ENCODE assay signal across 7 mouse cellular contexts in genomic region chrX:151046321-151046720, GRCm38 (mm10). TPM values are rescaled to one million over a fixed set of nuclear protein-coding genes. Genes with fewer than 3 reads are reported as not detected.
A peak's percentile ranks its signal among the peaks of the same experiment; 100 is the strongest.
DNase-seq lines count a peak whose midpoint lies in the region; ATAC-seq and TF ChIP-seq lines count a peak whose summit lies in the region.

No protein-coding gene starts in this region.

- H3K9me3 ChIP-seq in liver, embryonic 11.5 days (ENCODE audit: control insufficient read depth, low read length) = no peaks in the 10 kb centered on the region
- no peaks in the 10 kb centered on the region for H3K9me3 ChIP-seq in liver, postnatal 0 days (ENCODE audit: low read length)
- H3K9me3 ChIP-seq in forebrain, embryonic 12.5 days = no peaks in the 10 kb centered on the region
- no peaks in the 10 kb centered on the region for H3K9me3 ChIP-seq in intestine, postnatal 0 days (ENCODE audit: control insufficient read depth)
- no peaks in the 10 kb centered on the region for H3K9me3 ChIP-seq in neural tube, embryonic 14.5 days (ENCODE audit: control insufficient read depth, low read length)

- peak overlapping the region; percentile 58; the same call in 1 of the 2 replicates for H3K27ac ChIP-seq in liver, embryonic 11.5 days (ENCODE audit: low read depth, low read length)
- no peak overlapping the region for H3K27ac ChIP-seq in liver, postnatal 0 days (ENCODE audit: low read depth)
- H3K27ac ChIP-seq in forebrain, embryonic 12.5 days = peak overlapping the region; percentile 95
- no peak overlapping the region for H3K27ac ChIP-seq in intestine, postnatal 0 days (ENCODE audit: low read depth, low read length)
- H3K27ac ChIP-seq in neural tube, embryonic 14.5 days (ENCODE audit: low read depth, low read length) = no peak overlapping the region; the same call in 1 of the 2 replicates

- H3K27me3 ChIP-seq in liver, embryonic 11.5 days (replicated peaks; ENCODE audit: control insufficient read depth, insufficient read depth, low read length) = peaks cover 28% of the 10 kb centered on the region
- H3K27me3 ChIP-seq in liver, postnatal 0 days (ENCODE audit: insufficient read depth, low read length) = peaks cover 3% of the 10 kb centered on the region; the same call in 1 of the 2 replicates
- H3K27me3 ChIP-seq in forebrain, embryonic 12.5 days = 0 out of 2 replicates have a peak, but pooled peaks cover 4% of the 10 kb centered on the region
- H3K27me3 ChIP-seq in intestine, postnatal 0 days (replicated peaks; ENCODE audit: control insufficient read depth, insufficient read depth, low read length) = no peaks in the 10 kb centered on the region
- no peaks in the 10 kb centered on the region; the same call in 1 of the 2 replicates for H3K27me3 ChIP-seq in neural tube, embryonic 14.5 days (ENCODE audit: control insufficient read depth, insufficient read depth, low read length)

- no peaks in the 10 kb centered on the region for H3K36me3 ChIP-seq in liver, embryonic 11.5 days (ENCODE audit: control insufficient read depth, insufficient read depth, low read length)
- no peaks in the 10 kb centered on the region for H3K36me3 ChIP-seq in liver, postnatal 0 days (replicated peaks; ENCODE audit: insufficient read depth, low read length)
- no peaks in the 10 kb centered on the region for H3K36me3 ChIP-seq in forebrain, embryonic 12.5 days (replicated peaks)
- no peaks in the 10 kb centered on the region for H3K36me3 ChIP-seq in intestine, postnatal 0 days (ENCODE audit: control insufficient read depth, insufficient read depth)
- H3K36me3 ChIP-seq in neural tube, embryonic 14.5 days (ENCODE audit: control insufficient read depth, insufficient read depth, low read length) = no peaks in the 10 kb centered on the region

- no peak for TF ChIP-seq EP300 in liver, postnatal 0 days (IDR thresholded peaks at IDR 0.05; ENCODE audit: low read depth)

- no peaks in the 10 kb centered on the region for H3K4me1 ChIP-seq in liver, embryonic 11.5 days (replicated peaks; ENCODE audit: control insufficient read depth, insufficient read depth, low read length)
- H3K4me1 ChIP-seq in liver, postnatal 0 days (ENCODE audit: insufficient read depth) = no peaks in the 10 kb centered on the region
- H3K4me1 ChIP-seq in forebrain, embryonic 12.5 days = peaks cover 22% of the 10 kb centered on the region
- no peaks in the 10 kb centered on the region for H3K4me1 ChIP-seq in intestine, postnatal 0 days (replicated peaks; ENCODE audit: control insufficient read depth, insufficient read depth, low read length)
- peaks cover 12% of the 10 kb centered on the region for H3K4me1 ChIP-seq in neural tube, embryonic 14.5 days (ENCODE audit: control insufficient read depth, insufficient read depth, low read length)

- peak overlapping the region; percentile 74 for H3K4me2 ChIP-seq in liver, embryonic 11.5 days
- H3K4me2 ChIP-seq in liver, postnatal 0 days (ENCODE audit: low read depth, low read length) = no peak overlapping the region
- H3K4me2 ChIP-seq in forebrain, embryonic 12.5 days = peak overlapping the region; percentile 67
- peak overlapping the region; percentile 77 for H3K4me2 ChIP-seq in intestine, postnatal 0 days (replicated peaks; ENCODE audit: low read depth)
- peak overlapping the region; percentile 61 for H3K4me2 ChIP-seq in neural tube, embryonic 14.5 days (ENCODE audit: low read depth, low read length)

- no peak for TF ChIP-seq CTCF in liver, postnatal 0 days (IDR thresholded peaks at IDR 0.05; ENCODE audit: low read depth)
- TF ChIP-seq CTCF in intestine, postnatal 0 days (IDR thresholded peaks at IDR 0.05; ENCODE audit: low read depth) = no peak

- no peak for DNase-seq in liver, embryonic 11.5 days (ENCODE audit: low spot score)
- no peak for DNase-seq in liver, postnatal 0 days
- no peak for DNase-seq in left cerebral cortex, postnatal 14 days (ENCODE audit: low spot score in 2 of 2)
- DNase-seq in left cerebral cortex, adult 9 months (ENCODE audit: low spot score in 2 of 2) = no peak

- 52% methylated on average over 11 of the region's 11 CpGs for WGBS in liver, embryonic 11.5 days
- WGBS in liver, postnatal 0 days (ENCODE audit: insufficient replicate concordance) = 56% methylated on average over 11 of the region's 11 CpGs
- WGBS in forebrain, embryonic 12.5 days = 48% methylated on average over 11 of the region's 11 CpGs
- WGBS in intestine, postnatal 0 days = 54% methylated on average over 11 of the region's 11 CpGs
- WGBS in neural tube, embryonic 14.5 days = 46% methylated on average over 11 of the region's 11 CpGs

- no peak; the same call in 1 of the 2 replicates for ATAC-seq in liver, embryonic 11.5 days (replicated peaks; ENCODE audit: low FRiP score)
- no peak for ATAC-seq in liver, postnatal 0 days
- no peak; the same call in 1 of the 2 replicates for ATAC-seq in forebrain, embryonic 12.5 days (ENCODE audit: low FRiP score)
- no peak for ATAC-seq in intestine, postnatal 0 days
- no peak for ATAC-seq in neural tube, embryonic 14.5 days (ENCODE audit: low read depth)

- no peak overlapping the region for H3K9ac ChIP-seq in liver, embryonic 11.5 days (ENCODE audit: low read depth, low read length)
- no peak overlapping the region for H3K9ac ChIP-seq in liver, postnatal 0 days (replicated peaks)
- no peak overlapping the region; the same call in 1 of the 2 replicates for H3K9ac ChIP-seq in forebrain, embryonic 12.5 days
- no peak overlapping the region for H3K9ac ChIP-seq in intestine, postnatal 0 days (ENCODE audit: low read depth, low read length)
- H3K9ac ChIP-seq in neural tube, embryonic 14.5 days (replicated peaks; ENCODE audit: low read depth, low read length) = 0 out of 2 replicates have a peak overlapping the region, but pooled peaks have one; percentile 80

- H3K4me3 ChIP-seq in liver, embryonic 11.5 days (ENCODE audit: low read depth, low read length) = peak overlapping the region; percentile 61
- no peak overlapping the region for H3K4me3 ChIP-seq in liver, postnatal 0 days (ENCODE audit: low read depth, low read length)
- H3K4me3 ChIP-seq in forebrain, embryonic 12.5 days (replicated peaks) = peak overlapping the region; percentile 71
- peak overlapping the region; percentile 61 for H3K4me3 ChIP-seq in intestine, postnatal 0 days (ENCODE audit: low read depth, low read length)
- peak overlapping the region; percentile 61 for H3K4me3 ChIP-seq in neural tube, embryonic 14.5 days (ENCODE audit: low read depth, low read length)

- intact Hi-C loops in left cerebral cortex, postnatal 14 days (cut with DNase I) = no loop called here

RNA-seq across cellular contexts. Expression of gene Fgd1, which starts 0.4 kb away (rescaled TPM):
- 4.1 and 4.6 TPM in 2 replicates for polyA plus RNA-seq in liver, embryonic 11.5 days (2014; fragmentation: Nextera tagmentation; extraction: Ambion mirVana)
- polyA plus RNA-seq in liver, postnatal 0 days (2015; fragmentation: Nextera tagmentation; extraction: Ambion mirVana) = 0.86 and 1.1 TPM in 2 replicates
- polyA plus RNA-seq in forebrain, embryonic 12.5 days (2016; fragmentation: Nextera tagmentation; extraction: Ambion mirVana) = 12.0 and 12.3 TPM in 2 replicates
- 2.3 and 2.7 TPM in 2 replicates for polyA plus RNA-seq in intestine, postnatal 0 days (2015; fragmentation: Nextera tagmentation; extraction: Ambion mirVana)
- polyA plus RNA-seq in neural tube, embryonic 14.5 days (2014; fragmentation: Nextera tagmentation; extraction: Ambion mirVana) = 15.9 and 16.3 TPM in 2 replicates
- 10 to 100 TPM; 21.6 to 23.0 TPM for total RNA-seq in left cerebral cortex, postnatal 14 days (2021)

RNA-seq across cellular contexts. Expression of gene Gnl3l, which starts 29.2 kb away (rescaled TPM):
- 32.6 and 32.9 TPM in 2 replicates for polyA plus RNA-seq in liver, embryonic 11.5 days (2014; fragmentation: Nextera tagmentation; extraction: Ambion mirVana)
- 5.4 and 7.0 TPM in 2 replicates for polyA plus RNA-seq in liver, postnatal 0 days (2015; fragmentation: Nextera tagmentation; extraction: Ambion mirVana)
- 51.5 and 56.8 TPM in 2 replicates for polyA plus RNA-seq in forebrain, embryonic 12.5 days (2016; fragmentation: Nextera tagmentation; extraction: Ambion mirVana)
- 12.9 and 13.3 TPM in 2 replicates for polyA plus RNA-seq in intestine, postnatal 0 days (2015; fragmentation: Nextera tagmentation; extraction: Ambion mirVana)
- polyA plus RNA-seq in neural tube, embryonic 14.5 days (2014; fragmentation: Nextera tagmentation; extraction: Ambion mirVana) = 84.9 and 86.7 TPM in 2 replicates
- 100 to 1,000 TPM; 206 to 207 TPM for total RNA-seq in left cerebral cortex, postnatal 14 days (2021)

RNA-seq across cellular contexts. Expression of gene Tsr2, which starts 50.0 kb away (rescaled TPM):
- polyA plus RNA-seq in liver, embryonic 11.5 days (2014; fragmentation: Nextera tagmentation; extraction: Ambion mirVana) = 39.5 and 39.8 TPM in 2 replicates
- 9.4 and 9.9 TPM in 2 replicates for polyA plus RNA-seq in liver, postnatal 0 days (2015; fragmentation: Nextera tagmentation; extraction: Ambion mirVana)
- 39.5 and 44.0 TPM in 2 replicates for polyA plus RNA-seq in forebrain, embryonic 12.5 days (2016; fragmentation: Nextera tagmentation; extraction: Ambion mirVana)
- 13.0 and 13.5 TPM in 2 replicates for polyA plus RNA-seq in intestine, postnatal 0 days (2015; fragmentation: Nextera tagmentation; extraction: Ambion mirVana)
- polyA plus RNA-seq in neural tube, embryonic 14.5 days (2014; fragmentation: Nextera tagmentation; extraction: Ambion mirVana) = 30.4 and 34.3 TPM in 2 replicates
- 10 to 100 TPM; 61.8 to 63.0 TPM for total RNA-seq in left cerebral cortex, postnatal 14 days (2021)

Comparison
In these comparisons a context has a peak if more than half of its experiments do, and no peak if none do; other contexts are left out.
1. H3K27ac ChIP-seq: peak in liver, embryonic 11.5 days (single experiment) and forebrain, embryonic 12.5 days (single experiment); none in liver, postnatal 0 days (single experiment), intestine, postnatal 0 days (single experiment) and neural tube, embryonic 14.5 days (single experiment).